Mouse (Mus musculus): ENCODE data around the gene Myof. TPM values are rescaled to one million over a fixed set of nuclear protein-coding genes. Genes with fewer than 3 reads are reported as not detected.

Myof gene
- 0.14 TPM for polyA plus RNA-seq (2017; shearing (Covaris generic))

DNA sequence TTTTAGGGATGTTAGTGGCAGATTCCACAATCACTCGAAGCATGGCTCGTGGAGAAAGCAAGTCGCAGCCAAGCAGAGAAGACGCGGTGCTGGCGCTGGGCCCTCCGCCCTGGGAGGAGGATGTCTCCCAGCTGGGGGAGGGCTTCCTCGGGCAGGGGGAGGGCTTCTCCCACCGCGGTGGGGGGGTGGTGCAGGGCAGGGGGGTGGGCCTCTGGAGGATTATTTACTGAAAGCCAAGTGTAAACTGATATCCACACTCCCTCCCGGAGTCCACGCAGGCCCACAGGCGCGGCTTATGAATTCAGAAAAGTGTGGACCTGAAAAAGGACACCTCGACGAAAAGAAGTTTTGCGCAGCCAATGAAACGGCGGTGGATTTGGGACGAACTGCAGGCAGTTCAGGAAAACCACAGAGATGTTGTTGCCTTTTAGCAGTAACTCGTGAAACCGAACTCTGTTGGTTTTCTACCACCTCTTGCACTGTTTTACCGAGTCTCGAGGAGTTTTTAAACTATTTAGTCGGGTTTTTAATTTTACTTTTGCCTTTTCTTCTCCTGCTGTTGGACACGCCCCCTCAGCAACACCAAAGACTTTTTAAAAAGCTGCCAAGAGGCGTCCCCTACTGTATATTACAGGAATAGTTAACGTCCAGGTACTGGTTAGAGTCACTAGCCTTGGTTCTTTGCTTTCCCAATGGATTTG is at the start of gene Myof:
Gene Myof, minus strand, starts transcription at position 297 of the 701 bp plus-strand sequence.

DNA sequence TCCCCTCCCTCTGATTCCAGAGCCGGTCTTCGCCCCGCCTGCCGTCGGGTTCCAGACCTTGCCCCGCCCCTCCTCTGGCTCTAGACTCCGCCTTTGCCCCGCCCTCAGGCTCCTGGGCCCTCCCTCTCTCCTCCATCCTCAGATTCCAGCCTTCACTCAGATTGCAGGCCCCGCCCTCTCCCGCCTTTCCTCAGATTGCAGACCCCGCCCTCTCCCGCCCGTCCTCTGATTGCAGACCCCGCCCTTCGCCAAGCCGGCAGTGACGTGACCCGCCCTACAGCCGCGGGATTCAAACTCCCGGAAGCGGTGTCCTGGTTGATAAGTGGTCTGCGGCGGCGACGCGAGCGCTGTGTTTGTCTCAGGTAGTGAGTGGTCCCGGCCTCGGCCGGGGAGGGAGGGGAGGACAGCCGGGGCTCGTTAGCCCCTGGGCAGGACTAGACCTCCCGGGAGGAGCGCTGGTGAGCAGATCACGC is 11.4 kb upstream of the Myof start, which contains the start of gene Cep55:
Gene Cep55, plus strand, starts transcription at position 292 of the 473 bp plus-strand sequence.

Other genes with a start within 250 kb of the Myof start
- 2.7 TPM for gene Cep55, start 11.4 kb upstream of the Myof start, polyA plus RNA-seq (2017; shearing (Covaris generic))
- not detected for gene Ffar4, start 53.5 kb upstream of the Myof start, polyA plus RNA-seq (2017; shearing (Covaris generic))
- not detected for gene Rbp4, start 81.7 kb upstream of the Myof start, polyA plus RNA-seq (2017; shearing (Covaris generic))
- not detected for gene Pde6c, start 89.2 kb upstream of the Myof start, polyA plus RNA-seq (2017; shearing (Covaris generic))
- gene Fra10ac1, start 180.6 kb upstream of the Myof start, polyA plus RNA-seq (2017; shearing (Covaris generic)) = 17.1 TPM
- gene Lgi1, start 221.0 kb upstream of the Myof start, polyA plus RNA-seq (2017; shearing (Covaris generic)) = not detected

Measured in CD4-positive, CD25-positive, alpha-beta regulatory T cell, adult 9 weeks (primary cell).